Comparison of ENCODE assay signal across 13 mouse cellular contexts in the genomic region with DNA sequence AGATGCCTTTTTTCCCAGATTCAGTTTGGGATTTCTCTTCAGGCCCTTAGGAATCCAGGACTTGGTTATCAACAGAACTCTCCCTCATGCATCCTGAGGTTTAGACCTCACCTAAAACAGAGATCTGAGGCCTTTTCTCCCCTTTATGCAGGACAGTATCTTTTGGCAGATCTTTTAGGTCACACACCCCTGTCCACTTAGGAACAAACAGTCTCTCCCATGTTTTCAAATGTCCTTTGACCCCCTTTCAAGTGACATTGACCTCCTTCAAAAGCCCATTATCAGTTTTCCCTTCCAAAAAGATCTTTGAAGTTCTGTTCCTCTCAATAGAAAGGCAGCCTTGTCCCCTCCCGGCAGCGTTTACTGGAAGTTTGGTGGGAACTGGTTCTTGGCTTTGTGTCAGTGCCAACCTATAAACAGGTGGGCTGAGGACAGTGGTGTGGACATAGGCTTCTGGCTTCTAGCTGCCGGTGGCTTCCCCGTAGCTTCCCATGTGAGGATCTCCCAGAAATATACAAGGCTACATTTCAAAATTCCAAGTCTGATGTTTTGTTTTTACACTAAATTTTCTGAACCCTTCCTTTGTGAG.
"Had no signal": no experiment of that assay in that cellular context is flagged by ENCODE, and none has a peak within 500 bp of the region (broad histone marks: within the 10 kb centered on the region; RNA-seq: fewer than 3 reads in every experiment).

No protein-coding gene starts in this region.

- H3K4me2 ChIP-seq: liver, embryonic 15.5 days; lung, embryonic 14.5 days had no signal

- H3K9ac ChIP-seq: liver, embryonic 15.5 days; lung, embryonic 14.5 days had no signal

- H3K9me3 ChIP-seq: liver, embryonic 15.5 days; midbrain, embryonic 10.5 days had no signal

- H3K36me3 ChIP-seq: liver, embryonic 15.5 days; midbrain, embryonic 10.5 days had no signal

- H3K27ac ChIP-seq: kidney, postnatal 0 days; layer of hippocampus, adult 2 months; liver, embryonic 15.5 days; midbrain, embryonic 10.5 days had no signal

- H3K4me3 ChIP-seq: layer of hippocampus, adult 2 months; liver, embryonic 15.5 days; megakaryocyte, embryonic 14.5 days; midbrain, embryonic 10.5 days had no signal

- ATAC-seq: intestine, postnatal 0 days; lung, postnatal 0 days had no signal

- DNase-seq: kidney, adult 2 months; kidney, postnatal 25 days; layer of hippocampus, adult 9-11 months; lung, embryonic 14.5 days; midbrain, embryonic 14.5 days; thymus, postnatal 25 days had no signal

- H3K4me1 ChIP-seq: liver, embryonic 15.5 days; megakaryocyte, embryonic 14.5 days; midbrain, embryonic 10.5 days had no signal

- H3K27me3 ChIP-seq: liver, embryonic 15.5 days; megakaryocyte, embryonic 14.5 days had no signal
